Mouse (Mus musculus): ENCODE measurements around the gene Rab5c. TPM values are rescaled to one million over a fixed set of nuclear protein-coding genes. Genes with fewer than 3 reads are reported as not detected.

Rab5c gene
- total and polyA plus RNA-seq, 3 experiments: 121 to 156 (median 150) TPM

DNA sequence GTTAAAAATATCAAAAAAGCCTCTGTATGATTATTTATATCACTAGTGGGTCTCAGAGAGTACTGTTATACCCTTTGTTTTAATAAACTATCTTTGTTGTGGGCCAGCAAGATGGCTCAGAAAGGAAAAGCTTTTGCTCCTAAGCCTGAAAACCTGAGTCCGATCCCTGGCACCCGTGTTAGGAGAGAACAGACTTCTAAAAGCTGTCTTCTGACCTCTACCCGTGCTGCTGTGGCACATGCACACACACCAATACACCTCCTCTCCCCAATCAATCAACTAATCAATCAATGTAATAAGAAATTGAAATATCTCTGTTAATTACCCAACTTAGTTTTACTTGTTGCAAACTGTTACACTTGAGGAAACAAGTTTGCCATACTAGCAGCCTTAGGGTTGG is 37.3 kb downstream of the Rab5c start:
- in situ Hi-C loops (cut with MboI; ENCODE audit: low pct_ligation_motif_present, low pct_unique_long_range_greater_than_20kb, low sequenced_read_pairs) (no loop called here), dilution Hi-C loops (cut with MboI; ENCODE audit: extremely low pct_ligation_motif_present, extremely low pct_unique_long_range_greater_than_20kb, low sequenced_read_pairs) (no loop called here)
- Histone ChIP-seq H3K9me3 (replicated peaks; ENCODE audit: low read length) (no peaks in the 10 kb centered on the region), H3K36me3 (replicated peaks in 1 of 2; ENCODE audit: control insufficient read depth in 1 of 2, insufficient read depth in 1 of 2, low read length in 1 of 2) (peaks cover 14 to 64% of the 10 kb centered on the region in 2 experiments), H3K4me1 (ENCODE audit: control insufficient read depth in 1 of 2, insufficient read depth in 2 of 2) (peaks cover 22 to 39% of the 10 kb centered on the region in 2 experiments), H3K27me3 (replicated peaks) (no peaks in the 10 kb centered on the region), H3K27ac (ENCODE audit: insufficient read depth, low read depth) (no peak overlapping the region), H3K4me2 (ENCODE audit: insufficient read depth, low read depth, poor library complexity, severe bottlenecking) (no peak overlapping the region), H3K4me3 (replicated peaks in 1 of 3; ENCODE audit: low read depth in 2 of 3, low read length in 2 of 3, poor library complexity in 1 of 3) (no peak overlapping the region), H3K9ac (ENCODE audit: insufficient read depth, low read depth) (no peak overlapping the region), H3K79me2 (replicated peaks; ENCODE audit: control insufficient read depth, extremely low read depth, insufficient read depth, poor library complexity, severe bottlenecking) (no peaks in the 10 kb centered on the region)
- TF ChIP-seq SMC3 (IDR thresholded peaks at IDR 0.05; ENCODE audit: low read depth, low read length): no peak
- no peak for TF ChIP-seq HCFC1 (IDR thresholded peaks at IDR 0.05; ENCODE audit: low read depth, low read length)
- TF ChIP-seq BHLHE40 (IDR thresholded peaks at IDR 0.05; ENCODE audit: low read depth, low read length): no peak
- no peak for TF ChIP-seq ZKSCAN1 (IDR thresholded peaks at IDR 0.05; ENCODE audit: borderline replicate concordance, low read depth, low read length)
- no peak for TF ChIP-seq IRF4 (IDR thresholded peaks at IDR 0.05; ENCODE audit: low read depth, low read length)
- TF ChIP-seq JUND (conservative IDR thresholded peaks at IDR 0.05; ENCODE audit: low read depth, low read length): no peak
- TF ChIP-seq PAX5 (IDR thresholded peaks at IDR 0.05; ENCODE audit: low read length): no peak
- no peak for TF ChIP-seq RAD21 (IDR thresholded peaks at IDR 0.05; ENCODE audit: low read depth, low read length)
- DNase-seq (ENCODE audit: extremely low read depth): no peak

DNA sequence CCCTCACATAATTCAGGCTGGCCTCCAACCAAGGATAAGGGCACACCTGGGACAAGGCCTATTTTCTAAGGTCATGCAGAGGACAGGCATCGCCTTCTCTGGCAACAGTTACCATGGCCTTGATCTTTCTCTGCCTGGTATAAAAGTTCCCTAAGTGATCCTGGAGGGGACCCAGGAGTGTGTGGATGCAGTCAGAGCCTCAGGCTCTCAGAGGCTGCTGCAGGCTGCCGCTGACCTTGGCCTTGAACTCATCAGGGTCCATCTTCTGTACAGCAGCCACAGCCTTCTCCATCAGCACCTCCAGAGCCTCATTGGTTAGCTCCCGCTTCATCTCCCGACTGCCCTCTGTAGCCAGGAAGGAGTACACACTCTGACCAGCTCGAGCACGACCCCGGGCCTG is 40.1 kb downstream of the Rab5c start:
- H3K79me2 ChIP-seq (replicated peaks; ENCODE audit: control insufficient read depth, extremely low read depth, insufficient read depth, poor library complexity, severe bottlenecking): no peaks in the 10 kb centered on the region
- H3K4me1 ChIP-seq (ENCODE audit: control insufficient read depth in 1 of 2, insufficient read depth in 2 of 2): peaks cover 8 to 20% of the 10 kb centered on the region in 2 experiments
- no peaks in the 10 kb centered on the region for H3K9me3 ChIP-seq (replicated peaks; ENCODE audit: low read length)
- H3K9ac ChIP-seq (ENCODE audit: insufficient read depth, low read depth): no peak overlapping the region
- H3K27ac ChIP-seq (ENCODE audit: insufficient read depth, low read depth): no peak overlapping the region
- no peaks in the 10 kb centered on the region for H3K27me3 ChIP-seq (replicated peaks)
- dilution Hi-C loops (cut with MboI; ENCODE audit: extremely low pct_ligation_motif_present, extremely low pct_unique_long_range_greater_than_20kb, low sequenced_read_pairs) (no loop called here), in situ Hi-C loops (cut with MboI; ENCODE audit: low pct_ligation_motif_present, low pct_unique_long_range_greater_than_20kb, low sequenced_read_pairs) (loop anchor here (5.0 kb wide), 3 partner anchors 71 to 336 kb away; partner anchors contain the start of gene Cnp)
- no peak overlapping the region for H3K4me2 ChIP-seq (ENCODE audit: insufficient read depth, low read depth, poor library complexity, severe bottlenecking)
- no peak for DNase-seq (ENCODE audit: extremely low read depth)
- TF ChIP-seq JUND (conservative IDR thresholded peaks at IDR 0.05; ENCODE audit: low read depth, low read length) (no peak), HCFC1 (IDR thresholded peaks at IDR 0.05; ENCODE audit: low read depth, low read length) (no peak), JUN (IDR thresholded peaks at IDR 0.05; ENCODE audit: insufficient read depth, low read depth, low read length) (no peak), USF1 (IDR thresholded peaks at IDR 0.05; ENCODE audit: low read depth, low read length) (no peak), MXI1 (IDR thresholded peaks at IDR 0.05; ENCODE audit: low read depth, low read length) (no peak), TBP (conservative IDR thresholded peaks at IDR 0.05; ENCODE audit: low read depth, low read length) (no peak), ZKSCAN1 (IDR thresholded peaks at IDR 0.05; ENCODE audit: borderline replicate concordance, low read depth, low read length) (no peak), UBTF (IDR thresholded peaks at IDR 0.05; ENCODE audit: low read depth, low read length) (no peak), POLR2AphosphoS2 (IDR thresholded peaks at IDR 0.05; ENCODE audit: low read depth, low read length) (no peak), POLR2A (IDR thresholded peaks at IDR 0.05; ENCODE audit: low read depth, low read length) (no peak), MAZ (IDR thresholded peaks at IDR 0.05; ENCODE audit: low read depth, low read length) (no peak), E2F4 (IDR thresholded peaks at IDR 0.05; ENCODE audit: insufficient replicate concordance, low read depth, low read length) (no peak)
- H3K4me3 ChIP-seq (replicated peaks in 1 of 3; ENCODE audit: low read depth in 2 of 3, low read length in 2 of 3, poor library complexity in 1 of 3): no peak overlapping the region
- peaks cover 0 to 63% of the 10 kb centered on the region in 2 experiments for H3K36me3 ChIP-seq (replicated peaks in 1 of 2; ENCODE audit: control insufficient read depth in 1 of 2, insufficient read depth in 1 of 2, low read length in 1 of 2)
